Mouse (Mus musculus) heart, embryonic 15.5 days (tissue): Measurements from ENCODE around the gene Cblc. TPM values are rescaled to one million over a fixed set of nuclear protein-coding genes. Genes with fewer than 3 reads are reported as not detected.

Experiments used
- ATAC-seq: fragments of 200-750 bp; cut with Nextera tagmentation; replicated peaks from 2 replicates; pipeline ENCODE4 v1.8.0; 2017; ENCODE audit warnings: low read depth, moderate TSS enrichment; ENCODE audit not compliant: insufficient number of reproducible peaks, insufficient read depth, low FRiP score
- H3K27ac ChIP-seq: fragments of 300-500 bp; sonication (generic); 2 replicates; pipeline ENCODE4 v1.5.1; 2015; ENCODE audit warnings: mild to moderate bottlenecking, inconsistent platforms
- H3K27me3 ChIP-seq: fragments of 300-500 bp; sonication (generic); 2 replicates; pipeline ENCODE4 v1.6.1; 2015; ENCODE audit warnings: inconsistent platforms
- H3K36me3 ChIP-seq: fragments of 300-500 bp; sonication (generic); 2 replicates; pipeline ENCODE4 v1.6.1; 2015; ENCODE audit warnings: mild to moderate bottlenecking, inconsistent platforms
- H3K4me1 ChIP-seq: fragments of 300-500 bp; sonication (generic); replicated peaks from 2 replicates; pipeline ENCODE4 v1.6.1; 2015; ENCODE audit warnings: inconsistent platforms
- H3K4me2 ChIP-seq: fragments of 300-500 bp; sonication (generic); 2 replicates; pipeline ENCODE4 v1.6.1; 2015; ENCODE audit warnings: inconsistent platforms, mild to moderate bottlenecking, moderate library complexity
- H3K4me3 ChIP-seq: fragments of 300-500 bp; sonication (generic); 2 replicates; pipeline ENCODE4 v1.5.1; 2015; ENCODE audit warnings: mild to moderate bottlenecking, inconsistent platforms
- H3K9ac ChIP-seq: fragments of 300-500 bp; sonication (generic); 2 replicates; pipeline ENCODE4 v1.6.1; 2015; ENCODE audit warnings: mild to moderate bottlenecking, inconsistent platforms
- H3K9me3 ChIP-seq: fragments of 300-500 bp; sonication (generic); replicated peaks from 2 replicates; pipeline ENCODE4 v1.6.1; 2016; ENCODE audit warnings: inconsistent platforms
- WGBS: fragments of 180-500 bp; shearing (Covaris S2); methylation state at CpG from one replicate; pipeline ENCODE4 v1.1.7; 2015; ENCODE audit warnings: mixed read lengths; 5-methylcytosine and 5-hydroxymethylcytosine counted together
- polyA plus RNA-seq: library from polyadenylated mRNA; unstranded; fragments of >200 nt; fragmentation: Nextera tagmentation; extraction: Ambion mirVana; gene quantifications from 2 replicates; pipeline ENCODE4 v1.2.1, GENCODE M21; 2015

Gene Cblc
- polyA plus RNA-seq, 1 experiment from 2014 or later: 0.47 TPM

GRCm38 (mm10) chr7:19818440-19818839, 21.8 kb upstream of the Cblc start:
- Histone ChIP-seq H3K4me1 (peaks cover 32% of the 10 kb centered on the region), H3K4me2 (no peak overlapping the region), H3K27me3 (peaks cover 27% of the 10 kb centered on the region), H3K36me3 (no peaks in the 10 kb centered on the region), H3K9ac (no peak overlapping the region), H3K4me3 (no peak overlapping the region), H3K9me3 (no peaks in the 10 kb centered on the region), H3K27ac (no peak overlapping the region)
- no peak for ATAC-seq
- 77% methylated on average over 5 of the region's 5 CpGs for WGBS

GRCm38 (mm10) chr7:19817382-19818105, 20.9 kb upstream of the Cblc start:
- Histone ChIP-seq H3K9ac (0 out of 2 replicates have a peak overlapping the region, but pooled peaks have one; percentile 12), H3K4me3 (peak overlapping the region; percentile 53), H3K9me3 (no peaks in the 10 kb centered on the region), H3K4me2 (peak overlapping the region; percentile 82), H3K27ac (peak overlapping the region; percentile 61), H3K4me1 (peaks cover 26% of the 10 kb centered on the region), H3K27me3 (peaks cover 27% of the 10 kb centered on the region), H3K36me3 (no peaks in the 10 kb centered on the region)
- 13% methylated on average over 15 of the region's 15 CpGs for WGBS
- peak; percentile 17; the same call in 1 of the 2 replicates for ATAC-seq

- peak; percentile 77 for ATAC-seq
- H3K27ac ChIP-seq: peak overlapping the region; percentile 61; the same call in 1 of the 2 replicates
Measured at GRCm38 (mm10) chr7:19816224-19816771, 19.7 kb upstream of the Cblc start.

GRCm38 (mm10) chr7:19815296-19816223, 19.0 kb upstream of the Cblc start:
- H3K9ac ChIP-seq: peak overlapping the region; percentile 57
- WGBS: 30% methylated on average over 17 of the region's 17 CpGs
- H3K27ac ChIP-seq: peak overlapping the region; percentile 13; the same call in 1 of the 2 replicates
- H3K4me1 ChIP-seq: peaks cover 24% of the 10 kb centered on the region
- H3K4me3 ChIP-seq: peak overlapping the region; percentile 53
- no peaks in the 10 kb centered on the region for H3K9me3 ChIP-seq
- H3K27me3 ChIP-seq: peaks cover 27% of the 10 kb centered on the region
- H3K4me2 ChIP-seq: peak overlapping the region; percentile 82
- H3K36me3 ChIP-seq: no peaks in the 10 kb centered on the region
- peak; percentile 23; the same call in 1 of the 2 replicates for ATAC-seq

More at GRCm38 (mm10) chr7:19816224-19816771, 19.7 kb upstream of the Cblc start:
- Histone ChIP-seq H3K36me3 (no peaks in the 10 kb centered on the region), H3K4me2 (peak overlapping the region; percentile 82), H3K4me1 (peaks cover 20% of the 10 kb centered on the region), H3K4me3 (peak overlapping the region; percentile 53), H3K9ac (peak overlapping the region; percentile 57), H3K27me3 (peaks cover 24% of the 10 kb centered on the region), H3K9me3 (no peaks in the 10 kb centered on the region)
- WGBS: 0% methylated on average over 27 of the region's 28 CpGs

- no peak for ATAC-seq
- no peak overlapping the region for H3K4me3 ChIP-seq
- no peaks in the 10 kb centered on the region for H3K9me3 ChIP-seq
- H3K36me3 ChIP-seq: no peaks in the 10 kb centered on the region
- no peak overlapping the region for H3K9ac ChIP-seq
- H3K27ac ChIP-seq: no peak overlapping the region
- no peak overlapping the region for H3K4me2 ChIP-seq
- H3K4me1 ChIP-seq: peaks cover 33% of the 10 kb centered on the region
- 46% methylated on average over 6 of the region's 6 CpGs for WGBS
- peaks cover 31% of the 10 kb centered on the region for H3K27me3 ChIP-seq
Measured at GRCm38 (mm10) chr7:19813579-19814122, 17.0 kb upstream of the Cblc start.

GRCm38 (mm10) chr7:19813161-19813560, 16.6 kb upstream of the Cblc start:
- H3K4me3 ChIP-seq: no peak overlapping the region
- H3K27ac ChIP-seq: no peak overlapping the region
- 74% methylated on average over 4 of the region's 4 CpGs for whole genome bisulfite sequencing
- no peaks in the 10 kb centered on the region for H3K9me3 ChIP-seq
- peaks cover 33% of the 10 kb centered on the region for H3K4me1 ChIP-seq
- no peak overlapping the region for H3K9ac ChIP-seq
- H3K27me3 ChIP-seq: peaks cover 31% of the 10 kb centered on the region
- no peak for ATAC-seq
- no peak overlapping the region for H3K4me2 ChIP-seq
- H3K36me3 ChIP-seq: no peaks in the 10 kb centered on the region

GRCm38 (mm10) chr7:19811114-19811513, 14.5 kb upstream of the Cblc start:
- Histone ChIP-seq H3K4me2 (peak overlapping the region; percentile 36), H3K9ac (no peak overlapping the region), H3K27me3 (peaks cover 31% of the 10 kb centered on the region), H3K4me3 (0 out of 2 replicates have a peak overlapping the region, but pooled peaks have one; percentile 4), H3K4me1 (peaks cover 20% of the 10 kb centered on the region), H3K36me3 (no peaks in the 10 kb centered on the region), H3K27ac (no peak overlapping the region), H3K9me3 (no peaks in the 10 kb centered on the region)
- WGBS: 12% methylated on average over 22 of the region's 22 CpGs
- ATAC-seq: no peak

GRCm38 (mm10) chr7:19809369-19809768, 12.8 kb upstream of the Cblc start:
- Histone ChIP-seq H3K4me1 (peaks cover 13% of the 10 kb centered on the region), H3K36me3 (no peaks in the 10 kb centered on the region), H3K9me3 (no peaks in the 10 kb centered on the region), H3K4me3 (peak overlapping the region; percentile 24), H3K27me3 (peaks cover 28% of the 10 kb centered on the region), H3K4me2 (peak overlapping the region; percentile 50), H3K9ac (0 out of 2 replicates have a peak overlapping the region, but pooled peaks have one; percentile 3), H3K27ac (no peak overlapping the region)
- peak; percentile 67; the same call in 1 of the 2 replicates for ATAC-seq
- WGBS: 10% methylated on average over 27 of the region's 27 CpGs

- WGBS: 77% methylated on average over 8 of the region's 8 CpGs
- H3K4me2 ChIP-seq: no peak overlapping the region
- peaks cover 18% of the 10 kb centered on the region for H3K27me3 ChIP-seq
- H3K27ac ChIP-seq: no peak overlapping the region
- no peak overlapping the region for H3K4me3 ChIP-seq
- no peaks in the 10 kb centered on the region for H3K36me3 ChIP-seq
- H3K9ac ChIP-seq: no peak overlapping the region
- ATAC-seq: no peak
- no peaks in the 10 kb centered on the region for H3K9me3 ChIP-seq
- H3K4me1 ChIP-seq: peaks cover 13% of the 10 kb centered on the region
Measured at GRCm38 (mm10) chr7:19806356-19806969, 9.9 kb upstream of the Cblc start.

GRCm38 (mm10) chr7:19802995-19803394, 6.4 kb upstream of the Cblc start:
- Histone ChIP-seq H3K9ac (no peak overlapping the region), H3K36me3 (no peaks in the 10 kb centered on the region), H3K4me1 (no peaks in the 10 kb centered on the region), H3K4me3 (no peak overlapping the region), H3K27me3 (no peaks in the 10 kb centered on the region), H3K4me2 (no peak overlapping the region), H3K27ac (no peak overlapping the region), H3K9me3 (no peaks in the 10 kb centered on the region)
- 23% methylated on average over 7 of the region's 7 CpGs for WGBS
- ATAC-seq: no peak
